Mouse (Mus musculus): ENCODE measurements at regions not wholly inside any gene's neighbourhood (a gene's known extent, or its start where the extent isn't known, plus 50 kb on each side); places are given as distances from the start of the nearest gene placed in this dataset.
A peak's percentile ranks its signal among the peaks of the same experiment; 100 is the strongest.

GRCm38 (mm10) chr10:117479721-117480455 lies 100.1 kb upstream of the Cpsf6 start:
- no peak for DNase-seq (ENCODE audit: low spot score in 2 of 2)

- no peak for DNase-seq (ENCODE audit: low spot score in 2 of 2)
Observed at GRCm38 (mm10) chr10:117478931-117479280, 99.1 kb upstream of the Cpsf6 start.

GRCm38 (mm10) chr10:117478202-117478930 lies 98.6 kb upstream of the Cpsf6 start:
- peak; percentile 57 to 63 for DNase-seq (ENCODE audit: low spot score in 2 of 2)

- DNase-seq (ENCODE audit: low spot score in 2 of 2): no peak
Observed at GRCm38 (mm10) chr10:117477331-117478201, 97.8 kb upstream of the Cpsf6 start.

GRCm38 (mm10) chr10:117475086-117475945 lies 95.5 kb upstream of the Cpsf6 start:
- DNase-seq (ENCODE audit: low spot score in 2 of 2): no peak

DNA sequence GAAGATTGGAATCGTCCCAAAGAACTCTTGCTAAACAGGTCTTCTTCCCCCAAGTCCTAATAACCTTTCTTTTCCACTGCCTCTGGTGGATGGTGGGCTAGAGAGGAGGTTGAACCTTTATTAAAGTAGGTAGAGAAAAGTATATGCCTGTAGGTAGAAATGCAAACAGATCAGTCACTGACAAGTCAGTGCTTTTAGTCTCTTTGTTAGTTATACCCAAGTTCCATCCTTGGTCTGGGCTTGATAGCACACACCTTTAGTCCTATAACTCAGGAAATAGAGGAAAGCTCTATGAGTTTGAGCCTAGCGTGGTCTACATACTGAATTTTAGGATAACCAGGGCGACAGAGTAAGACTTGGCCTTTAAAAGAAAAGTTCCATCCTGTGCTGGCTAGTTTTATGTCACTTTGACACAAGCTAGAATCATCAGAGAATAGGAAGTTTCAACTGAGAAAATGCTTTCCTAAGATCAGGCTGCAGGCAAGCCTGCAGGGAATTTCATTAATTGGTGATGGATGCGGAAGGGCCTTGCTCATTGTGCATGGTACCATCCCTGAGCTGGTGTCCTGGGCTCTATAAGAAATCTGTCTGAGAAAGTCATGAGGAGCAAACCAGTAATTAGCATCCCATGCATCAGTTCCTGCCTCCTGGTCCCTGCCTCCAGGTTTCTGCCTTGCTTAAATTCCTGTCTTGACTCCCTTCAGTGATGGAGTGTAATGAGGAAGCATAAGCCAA lies 94.7 kb upstream of the Cpsf6 start:
- DNase-seq (ENCODE audit: low spot score in 2 of 2): no peak

DNA sequence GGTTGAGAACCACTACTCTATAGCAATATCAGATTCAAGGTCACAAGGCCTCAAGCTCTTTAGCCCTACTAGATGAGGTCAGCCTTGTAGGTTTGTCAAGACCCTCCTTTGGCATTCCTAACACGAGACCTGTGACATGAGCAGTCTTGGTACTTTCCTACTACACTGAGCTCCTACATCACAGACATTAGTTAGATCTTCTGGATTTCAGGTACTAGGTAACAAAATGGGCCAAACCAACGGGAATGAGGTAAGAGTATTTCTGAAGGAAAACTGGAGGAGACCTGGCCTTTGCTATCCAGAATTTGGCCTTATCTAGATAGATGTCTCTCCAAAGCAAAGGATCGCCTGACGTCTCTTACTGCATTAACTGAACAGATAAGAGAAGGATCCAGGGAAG lies 93.7 kb upstream of the Cpsf6 start:
- DNase-seq (ENCODE audit: low spot score in 2 of 2): no peak

DNA sequence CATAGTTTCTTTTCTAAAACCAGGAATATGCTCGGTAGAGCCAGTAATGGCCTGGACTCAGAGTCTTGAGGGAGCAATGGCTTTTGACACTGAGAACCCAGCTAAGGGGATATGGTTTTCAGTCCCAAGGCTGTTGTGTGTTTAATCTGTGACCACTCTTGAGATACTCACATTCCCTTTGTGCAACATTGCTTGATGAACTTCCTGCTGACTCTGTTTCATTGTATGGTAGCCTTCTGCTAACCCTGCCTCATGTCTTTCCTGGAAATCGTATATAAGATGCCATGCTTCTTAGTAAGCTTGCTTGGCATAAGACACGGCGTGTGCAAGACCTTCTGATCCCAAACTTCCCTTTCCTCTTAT lies 92.7 kb upstream of the Cpsf6 start:
- DNase-seq (ENCODE audit: low spot score in 2 of 2): no peak

- no peak for DNase-seq (ENCODE audit: low spot score in 2 of 2)
Observed at GRCm38 (mm10) chr10:117471818-117472567, 92.2 kb upstream of the Cpsf6 start.

GRCm38 (mm10) chr10:117471036-117471817 lies 91.4 kb upstream of the Cpsf6 start:
- no peak for DNase-seq (ENCODE audit: low spot score in 2 of 2)

- no peak for DNase-seq (ENCODE audit: low spot score in 2 of 2)
Observed at GRCm38 (mm10) chr10:117470481-117470880, 90.7 kb upstream of the Cpsf6 start.

DNA sequence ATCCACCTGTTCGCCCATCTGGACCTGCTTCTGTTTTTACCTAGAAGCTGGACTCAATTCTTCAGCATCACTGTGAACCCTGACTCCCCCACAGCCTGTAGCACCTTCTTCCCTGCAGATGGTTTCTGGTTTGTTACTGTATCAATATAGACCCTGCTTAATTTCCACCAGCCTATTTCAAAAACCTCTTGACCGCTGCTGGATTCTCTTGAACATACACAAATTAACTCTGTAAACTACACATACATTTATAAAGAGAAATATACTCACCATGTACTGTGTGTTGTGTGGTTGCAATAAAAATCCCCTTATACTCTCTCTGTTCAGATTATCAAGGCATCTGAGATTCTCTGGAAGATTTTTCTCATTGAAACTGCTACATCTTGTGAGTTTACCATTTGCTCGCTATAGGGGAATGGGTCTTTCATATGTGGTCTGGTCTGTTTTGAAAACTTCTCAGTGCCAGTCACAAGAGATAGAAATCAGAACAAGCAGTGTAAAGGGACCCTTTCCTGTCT lies 89.8 kb upstream of the Cpsf6 start:
- DNase-seq (ENCODE audit: low spot score in 2 of 2): no peak

GRCm38 (mm10) chr10:117468931-117469572 lies 89.2 kb upstream of the Cpsf6 start:
- DNase-seq (ENCODE audit: low spot score in 2 of 2): no peak

DNA sequence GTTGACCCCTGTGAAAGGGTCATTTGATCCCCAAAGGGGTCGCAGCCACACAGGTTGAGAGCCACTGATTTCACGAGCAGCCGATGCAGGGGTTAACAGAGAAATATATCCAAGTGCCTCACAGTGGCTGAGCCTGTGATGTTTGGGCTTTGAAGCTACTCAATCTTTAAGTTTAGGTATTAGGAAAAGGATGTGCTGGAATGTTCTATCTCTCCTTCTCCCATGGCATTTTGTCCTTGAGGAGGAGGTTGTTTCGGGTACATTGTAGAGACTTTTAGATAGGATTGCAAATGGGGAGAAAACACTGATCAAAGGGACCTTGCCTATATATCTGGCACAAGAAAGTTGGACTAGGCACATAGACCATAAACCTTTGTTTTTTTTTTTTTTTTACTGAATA lies 88.6 kb upstream of the Cpsf6 start:
- no peak for DNase-seq (ENCODE audit: low spot score in 2 of 2)

GRCm38 (mm10) chr10:117467161-117467560 lies 87.3 kb upstream of the Cpsf6 start:
- DNase-seq (ENCODE audit: low spot score in 2 of 2): no peak

- DNase-seq (ENCODE audit: low spot score in 2 of 2): no peak
Observed at GRCm38 (mm10) chr10:117466391-117466790, 86.6 kb upstream of the Cpsf6 start.

GRCm38 (mm10) chr10:117465671-117466250 lies 85.9 kb upstream of the Cpsf6 start:
- no peak for DNase-seq (ENCODE audit: low spot score in 2 of 2)
